Comparison of ENCODE assay signal across 8 mouse cellular contexts in genomic region chr3:154596934-154597554, GRCm38 (mm10). TPM values are rescaled to one million over a fixed set of nuclear protein-coding genes. Genes with fewer than 3 reads are reported as not detected.
DNase-seq lines count a peak whose midpoint lies in the region; ATAC-seq lines count a peak whose summit lies in the region.

Tyw3 (minus strand) TSS chr3:154597104.

- no peaks in the 10 kb centered on the region for H3K9me3 ChIP-seq in hindbrain, embryonic 11.5 days (ENCODE audit: control insufficient read depth, low read length)

- H3K4me2 ChIP-seq in hindbrain, embryonic 11.5 days (replicated peaks; ENCODE audit: low read depth, low read length) = peak within 1 kb of the TSS; percentile 67

- H3K36me3 ChIP-seq in hindbrain, embryonic 11.5 days (ENCODE audit: control insufficient read depth, insufficient read depth, low read length) = no peaks in the 10 kb centered on the region

- 0 out of 2 replicates have a peak, but pooled peaks cover 2% of the 10 kb centered on the region for H3K4me1 ChIP-seq in hindbrain, embryonic 11.5 days (replicated peaks; ENCODE audit: control insufficient read depth, insufficient read depth, low read length)

- no peaks in the 10 kb centered on the region for H3K27me3 ChIP-seq in hindbrain, embryonic 11.5 days (ENCODE audit: control insufficient read depth, insufficient read depth, low read length)

- DNase-seq in Muller cell, postnatal 12 days (ENCODE audit: inconsistent ontology term) = peak; percentile 97
- DNase-seq in cerebellum, adult 9-11 months = peak; percentile 95
- DNase-seq in frontal cortex, adult 2 months (ENCODE audit: extremely low spot score in 1 of 2, low spot score in 1 of 2) = peak; percentile 90 to 99
- DNase-seq in hindbrain, embryonic 11.5 days (ENCODE audit: low spot score) = peak; percentile 97
- DNase-seq in layer of hippocampus, postnatal 10 days (ENCODE audit: low spot score in 2 of 2) = peak; percentile 98 to 99
- DNase-seq in lung, postnatal 10 days = peak; percentile 98
- peak; percentile 97 for DNase-seq in ovary, postnatal 36 days (ENCODE audit: low spot score)
- peak; percentile 97 for DNase-seq in thymus, postnatal 25 days

- ATAC-seq in hindbrain, embryonic 11.5 days (ENCODE audit: low FRiP score) = peak; percentile 97

- H3K4me3 ChIP-seq in hindbrain, embryonic 11.5 days (ENCODE audit: low read depth, low read length) = peak within 1 kb of the TSS; percentile 63

- peak within 1 kb of the TSS; percentile 64 for H3K9ac ChIP-seq in hindbrain, embryonic 11.5 days (ENCODE audit: low read depth, low read length)

- WGBS in hindbrain, embryonic 11.5 days = 0% methylated on average over 38 of the region's 38 CpGs

- H3K27ac ChIP-seq in hindbrain, embryonic 11.5 days (ENCODE audit: low read depth, low read length) = peak within 1 kb of the TSS; percentile 61

RNA-seq across cellular contexts. Expression of gene Tyw3, which starts in this region (rescaled TPM):
- 15.5 and 21.8 TPM in 2 replicates for polyA plus RNA-seq in frontal cortex, adult 2 months (2012; rRNA removed)
- 17.1 and 21.6 TPM in 2 replicates for polyA plus RNA-seq in hindbrain, embryonic 11.5 days (2014; fragmentation: Nextera tagmentation; extraction: Ambion mirVana)
- 10 to 100 TPM; 10.1 to 10.7 TPM for total RNA-seq in layer of hippocampus, postnatal 10 days (2021)

Comparison
In these comparisons a context has a peak if more than half of its experiments do, and no peak if none do; other contexts are left out.
1. Peak in every context shown above with its lines: DNase-seq, ATAC-seq, H3K4me3 ChIP-seq and H3K27ac ChIP-seq.